Mouse (Mus musculus) bone marrow, adult 2 months (tissue): ENCODE data around the gene Exosc9. TPM values are rescaled to one million over a fixed set of nuclear protein-coding genes. Genes with fewer than 3 reads are reported as not detected.

Experiments used
- H3K27ac ChIP-seq: fragments of 200-500 bp; 2 replicates; pipeline ENCODE4 v1.5.1; 2012; ENCODE audit warnings: low read depth, mild to moderate bottlenecking, control low read depth, inconsistent platforms, low read length; ENCODE audit not compliant: control insufficient read depth, poor library complexity, insufficient read depth
- H3K4me1 ChIP-seq: fragments of 200-500 bp; 2 replicates; pipeline ENCODE4 v1.6.1; 2011; ENCODE audit warnings: low read length; ENCODE audit not compliant: control insufficient read depth, insufficient read depth
- H3K4me3 ChIP-seq: fragments of 200-500 bp; replicated peaks from 2 replicates; pipeline ENCODE3; 2011; ENCODE audit warnings: mild to moderate bottlenecking, low read depth, low read length, control low read depth; ENCODE audit not compliant: control insufficient read depth
- CTCF ChIP-seq: fragments of 200-500 bp; IDR thresholded peaks from 2 replicates; pipeline ENCODE4 v1.5.1; 2011; ENCODE audit warnings: low read length, control low read depth; ENCODE audit not compliant: control insufficient read depth, insufficient read depth
- POLR2A ChIP-seq: fragments of 200-500 bp; IDR thresholded peaks from 2 replicates; pipeline ENCODE4 v1.6.1; 2011; ENCODE audit warnings: low read depth, mild to moderate bottlenecking, control low read depth, low read length, borderline replicate concordance; ENCODE audit not compliant: control insufficient read depth
- WGBS: fragments of 180-500 bp; shearing (Covaris S2); methylation state at CpG from one replicate; pipeline ENCODE4 v1.1.7; 2018; 5-methylcytosine and 5-hydroxymethylcytosine counted together
- polyA plus RNA-seq: library from polyadenylated mRNA; stranded (reverse); fragments of >200 nt; gene quantifications from 2 replicates; pipeline ENCODE4 v1.2.4, GENCODE M21; 2011; ENCODE audit warnings: low replicate concordance; ENCODE audit not compliant: missing spikeins, insufficient read depth, insufficient read length

Gene Exosc9
- polyA plus RNA-seq, 1 experiment = 31.1 TPM

DNA sequence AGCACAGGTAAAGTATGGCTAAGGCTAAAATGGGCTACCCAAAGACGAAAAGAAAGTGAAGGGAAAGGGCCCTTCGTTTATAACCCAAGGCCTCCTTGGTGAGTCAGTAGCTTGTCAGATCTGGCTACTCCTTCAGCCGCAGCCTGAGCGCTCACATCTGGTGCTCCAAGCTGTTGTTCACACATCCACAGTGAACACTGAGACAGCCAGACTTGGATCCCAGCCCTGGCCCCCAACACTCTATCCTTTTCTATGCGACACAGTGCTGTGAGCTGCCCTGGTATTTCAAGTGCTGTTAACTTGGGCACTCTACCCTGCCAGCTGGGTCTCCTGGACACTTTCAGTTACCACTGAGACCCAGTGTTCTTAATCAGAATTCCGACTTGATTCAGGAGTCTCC is 22.1 kb upstream of the Exosc9 start:
- Histone ChIP-seq H3K4me3 (no peak overlapping the region), H3K27ac (no peak overlapping the region), H3K4me1 (no peaks in the 10 kb centered on the region; the same call in 1 of the 2 replicates)
- TF ChIP-seq CTCF (no peak), POLR2A (no peak)
- 86% methylated on average over 6 of the region's 6 CpGs for WGBS

DNA sequence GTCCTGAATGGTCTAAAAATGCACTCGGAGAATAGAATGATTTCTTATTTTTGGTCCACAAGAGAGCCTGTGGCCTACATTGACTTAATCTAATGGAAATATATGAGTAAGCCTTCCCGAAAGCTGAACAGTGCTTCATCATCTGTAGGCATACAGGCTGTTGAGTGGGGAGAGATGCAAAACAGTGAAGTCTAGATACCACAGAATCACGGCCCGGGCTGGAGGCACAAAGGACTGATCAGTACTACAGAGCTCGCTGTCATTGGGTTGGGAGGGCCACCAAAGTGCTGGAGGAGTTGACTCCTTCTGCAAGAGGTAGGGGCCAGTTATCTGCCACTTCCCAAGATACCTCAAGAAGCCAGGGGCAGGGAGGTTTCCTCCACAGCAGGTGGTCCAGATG is 21.6 kb upstream of the Exosc9 start:
- TF ChIP-seq POLR2A (no peak), CTCF (no peak)
- Histone ChIP-seq H3K4me3 (no peak overlapping the region), H3K27ac (no peak overlapping the region), H3K4me1 (no peaks in the 10 kb centered on the region; the same call in 1 of the 2 replicates)
- WGBS = 84% methylated on average over 5 of the region's 5 CpGs

DNA sequence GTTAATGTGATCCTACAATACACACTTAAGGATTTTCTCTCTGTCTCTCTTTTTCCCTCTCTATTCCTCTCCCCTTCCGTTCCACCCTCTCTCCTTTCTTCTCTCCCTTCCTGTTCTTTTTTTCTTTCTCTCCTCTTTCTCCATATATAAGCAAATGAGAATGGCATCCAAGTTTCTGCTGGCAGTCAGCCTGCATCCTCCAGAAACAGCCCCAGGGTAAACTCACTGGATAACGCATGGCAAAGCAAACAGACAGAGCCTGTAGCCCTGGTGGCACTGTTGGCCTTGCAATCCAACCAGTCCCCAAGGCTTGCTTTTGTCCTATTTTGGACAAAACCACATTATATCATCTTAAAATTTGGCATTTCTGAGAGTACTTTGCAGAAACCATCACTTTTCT is 21.2 kb upstream of the Exosc9 start:
- TF ChIP-seq CTCF (no peak), POLR2A (no peak)
- Histone ChIP-seq H3K27ac (no peak overlapping the region), H3K4me1 (no peaks in the 10 kb centered on the region; the same call in 1 of the 2 replicates), H3K4me3 (no peak overlapping the region)
- WGBS = 85% methylated on average over 2 of the region's 2 CpGs

DNA sequence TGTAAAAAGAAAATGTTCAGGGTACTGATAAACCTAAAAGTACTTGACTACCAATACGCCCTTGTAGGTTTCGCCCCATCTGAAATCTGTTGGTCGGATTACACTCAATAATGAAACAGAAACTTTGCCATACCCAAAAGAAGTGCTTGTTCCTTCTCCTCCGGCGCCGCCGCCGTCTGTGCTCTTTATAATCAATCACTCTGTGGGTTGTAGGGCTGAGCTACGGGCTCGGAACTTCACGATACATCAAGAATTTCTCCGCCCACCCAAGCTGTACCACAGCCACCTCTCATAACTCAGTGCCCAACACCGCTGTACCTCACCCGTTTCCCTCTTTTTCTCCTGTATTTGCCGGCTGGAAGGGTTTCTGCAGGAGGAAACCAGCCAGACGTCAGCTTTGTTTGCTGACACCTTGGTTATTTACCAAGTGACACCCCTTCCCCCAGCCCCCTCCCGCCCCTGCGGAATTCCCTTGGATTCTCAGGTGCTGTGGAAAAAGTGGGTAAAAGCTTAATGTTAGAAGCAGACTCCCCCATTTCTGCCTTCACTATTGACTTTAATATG is 20.3 kb upstream of the Exosc9 start:
- Histone ChIP-seq H3K4me3 (peak overlapping the region; percentile 60), H3K27ac (no peak overlapping the region), H3K4me1 (no peaks in the 10 kb centered on the region; the same call in 1 of the 2 replicates)
- TF ChIP-seq CTCF (no peak), POLR2A (no peak)
- 2% methylated on average over 18 of the region's 18 CpGs for WGBS

DNA sequence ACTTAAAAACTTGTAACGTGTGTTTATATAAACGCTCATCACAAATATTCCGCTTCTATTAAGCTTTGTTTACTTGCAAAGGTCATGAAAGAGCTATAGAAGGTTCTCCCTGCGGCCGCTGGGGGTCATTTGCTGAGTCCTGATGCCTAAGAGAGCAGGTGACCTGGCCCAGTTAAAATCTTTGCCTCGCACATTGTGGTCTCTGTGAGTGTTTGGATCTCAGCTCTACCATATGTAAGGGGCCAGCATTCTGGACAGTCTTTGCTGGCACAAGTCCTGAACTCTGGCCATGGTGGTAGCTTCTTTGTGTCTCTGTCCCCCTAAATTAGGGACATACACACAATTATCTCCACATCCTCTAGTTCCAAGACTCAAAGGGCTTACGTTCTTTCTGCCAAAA is 19.7 kb upstream of the Exosc9 start:
- no peak overlapping the region for H3K4me3 ChIP-seq
- TF ChIP-seq CTCF (no peak), POLR2A (no peak)
- WGBS = 47% methylated on average over 7 of the region's 7 CpGs
- H3K4me1 ChIP-seq = no peaks in the 10 kb centered on the region; the same call in 1 of the 2 replicates
- H3K27ac ChIP-seq = no peak overlapping the region

DNA sequence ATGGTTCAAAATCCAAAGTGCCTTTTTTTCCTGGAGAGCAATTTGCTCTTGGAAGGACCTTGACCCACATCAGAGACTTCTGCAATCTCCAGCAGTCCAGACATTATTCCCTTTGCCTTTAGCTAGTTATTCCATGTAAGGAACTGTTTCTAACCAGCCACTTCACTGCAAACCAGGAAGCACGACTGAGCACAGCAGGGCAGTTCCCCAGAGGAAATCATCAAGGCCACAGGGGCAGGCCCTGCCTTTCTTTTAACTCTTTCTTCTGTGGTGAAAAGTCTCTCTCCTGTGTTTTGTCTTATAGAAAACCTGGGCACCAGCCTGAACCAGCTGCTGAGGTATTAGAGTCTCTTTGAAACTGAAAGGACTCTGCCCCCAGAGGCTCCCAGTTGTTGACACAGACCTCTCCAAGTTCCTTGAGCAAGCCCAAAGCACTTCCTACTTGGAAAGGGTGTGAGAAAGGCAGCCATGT is 19.2 kb upstream of the Exosc9 start:
- no peaks in the 10 kb centered on the region; the same call in 1 of the 2 replicates for H3K4me1 ChIP-seq
- no peak overlapping the region for H3K4me3 ChIP-seq
- no peak for TF ChIP-seq POLR2A
- no peak for TF ChIP-seq CTCF
- WGBS = 0% methylated on average over 1 of the region's 1 CpGs
- H3K27ac ChIP-seq = no peak overlapping the region

DNA sequence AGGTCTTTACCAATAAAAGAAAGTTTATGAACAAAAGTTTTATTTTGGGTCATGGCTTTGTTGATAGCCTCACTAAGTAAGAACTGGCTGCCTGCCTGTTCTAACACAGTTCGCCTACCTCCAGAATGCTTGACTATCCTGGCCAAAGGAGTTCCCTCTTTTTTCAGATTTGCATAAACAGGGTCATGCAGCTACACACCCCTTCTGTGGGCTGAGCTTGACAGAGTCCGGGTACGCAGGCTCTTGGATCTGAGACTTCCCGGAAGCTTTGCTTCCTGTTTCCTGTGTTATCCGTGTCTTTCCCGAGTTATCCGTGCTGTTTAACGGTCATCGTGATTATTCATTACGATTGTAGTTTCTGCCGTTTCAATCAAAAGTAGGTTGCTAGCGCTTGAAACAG is 16.4 kb upstream of the Exosc9 start:
- Histone ChIP-seq H3K27ac (no peak overlapping the region), H3K4me3 (no peak overlapping the region), H3K4me1 (no peaks in the 10 kb centered on the region; the same call in 1 of the 2 replicates)
- 70% methylated on average over 12 of the region's 12 CpGs for WGBS
- no peak for TF ChIP-seq CTCF
- no peak for TF ChIP-seq POLR2A

DNA sequence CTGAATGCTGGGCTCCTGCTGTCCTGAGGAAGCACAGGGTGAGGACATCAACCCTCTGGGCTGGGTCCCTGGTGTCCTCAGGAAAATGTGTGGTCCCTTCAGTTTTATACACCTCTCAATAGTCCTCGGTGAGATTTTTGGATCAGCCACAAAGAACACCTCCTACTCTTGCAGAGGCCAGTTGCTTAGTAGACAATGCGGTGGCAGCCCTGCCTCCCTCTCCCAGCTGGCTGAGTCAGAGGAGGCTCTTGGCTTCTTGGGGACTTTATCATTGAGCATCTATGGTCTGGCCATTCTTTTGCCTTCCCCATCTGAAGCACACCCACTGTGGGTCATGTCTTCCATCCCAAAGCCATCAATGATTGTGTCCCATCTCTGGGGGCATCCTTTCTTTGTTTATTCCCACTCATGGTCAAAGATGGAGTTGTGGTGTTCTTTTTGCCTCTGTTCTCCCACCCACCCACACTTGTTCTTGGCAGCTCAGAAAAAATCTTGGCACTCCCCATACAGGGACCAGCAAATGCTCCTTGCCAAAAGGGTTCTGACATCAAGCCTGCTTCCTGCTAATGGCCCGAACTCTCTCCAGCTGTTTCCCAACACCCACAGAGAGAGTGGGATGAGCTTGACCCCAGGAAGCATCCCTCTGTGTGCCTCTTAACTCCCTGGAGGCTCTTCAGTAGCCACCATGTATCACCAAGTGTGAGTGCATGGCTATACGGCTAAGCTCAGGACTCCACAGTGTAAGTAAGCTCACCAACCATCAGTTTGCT is 14.5 kb upstream of the Exosc9 start:
- no peaks in the 10 kb centered on the region; the same call in 1 of the 2 replicates for H3K4me1 ChIP-seq
- WGBS = 70% methylated on average over 4 of the region's 4 CpGs
- no peak overlapping the region for H3K27ac ChIP-seq
- TF ChIP-seq CTCF (no peak), POLR2A (no peak)
- H3K4me3 ChIP-seq = no peak overlapping the region
